Mouse (Mus musculus) liver, postnatal 0 days (tissue): ENCODE measurements at regions not wholly inside any gene's neighbourhood (a gene's known extent, or its start where the extent isn't known, plus 50 kb on each side); places are given as distances from the start of the nearest gene placed in this dataset.

Source experiments
- ATAC-seq: fragments of 200-750 bp; cut with Nextera tagmentation; 2 replicates; pipeline ENCODE4 v1.8.0; 2017; ENCODE audit warnings: mild to moderate bottlenecking, moderate library complexity
- DNase-seq: peaks from one replicate; pipeline ENCODE4 v3.0.0-alpha.2; 2016
- H3K27ac ChIP-seq: fragments of 300-500 bp; sonication (generic); 2 replicates; pipeline ENCODE4 v1.5.1; 2014; ENCODE audit warnings: antibody characterized with exemption, moderate library complexity, mild to moderate bottlenecking, low read depth
- H3K27me3 ChIP-seq: fragments of 300-500 bp; sonication (generic); 2 replicates; pipeline ENCODE4 v1.6.1; 2014; ENCODE audit warnings: low read length, control low read depth, mixed read lengths; ENCODE audit not compliant: insufficient read depth
- H3K36me3 ChIP-seq: fragments of 300-500 bp; sonication (generic); replicated peaks from 2 replicates; pipeline ENCODE4 v1.6.1; 2014; ENCODE audit warnings: mild to moderate bottlenecking, control low read depth, low read length, moderate library complexity, mixed read lengths; ENCODE audit not compliant: insufficient read depth
- H3K4me1 ChIP-seq: fragments of 300-500 bp; sonication (generic); 2 replicates; pipeline ENCODE4 v1.6.1; 2014; ENCODE audit warnings: antibody characterized with exemption, mild to moderate bottlenecking, control low read depth; ENCODE audit not compliant: insufficient read depth
- H3K4me2 ChIP-seq: fragments of 300-500 bp; sonication (generic); 2 replicates; pipeline ENCODE4 v1.6.1; 2014; ENCODE audit warnings: low read depth, mild to moderate bottlenecking, low read length, moderate library complexity, mixed read lengths
- H3K4me3 ChIP-seq: fragments of 300-500 bp; sonication (generic); 2 replicates; pipeline ENCODE4 v1.5.1; 2014; ENCODE audit warnings: low read depth, low read length
- H3K9ac ChIP-seq: fragments of 300-500 bp; sonication (generic); replicated peaks from 2 replicates; pipeline ENCODE4 v1.6.1; 2014; ENCODE audit warnings: mild to moderate bottlenecking, moderate library complexity
- H3K9me3 ChIP-seq: fragments of 300-500 bp; sonication (generic); 2 replicates; pipeline ENCODE4 v1.6.1; 2016; ENCODE audit warnings: mild to moderate bottlenecking, control low read depth, low read length, mixed read lengths
- CTCF ChIP-seq: sonication (generic); IDR thresholded peaks from 2 replicates; pipeline ENCODE4 v1.5.1; 2016; ENCODE audit warnings: antibody characterized with exemption, low read depth
- EP300 ChIP-seq: IDR thresholded peaks from 2 replicates; pipeline ENCODE4 v1.6.1; 2016; ENCODE audit warnings: antibody characterized with exemption, low read depth, mild to moderate bottlenecking
- WGBS: fragments of 180-500 bp; shearing (Covaris S2); extraction: QIAGEN DNeasy Blood & Tissue Kit; methylation state at CpG from one replicate; pipeline ENCODE4 v1.1.7; 2014; ENCODE audit not compliant: insufficient replicate concordance; 5-methylcytosine and 5-hydroxymethylcytosine counted together

DNA sequence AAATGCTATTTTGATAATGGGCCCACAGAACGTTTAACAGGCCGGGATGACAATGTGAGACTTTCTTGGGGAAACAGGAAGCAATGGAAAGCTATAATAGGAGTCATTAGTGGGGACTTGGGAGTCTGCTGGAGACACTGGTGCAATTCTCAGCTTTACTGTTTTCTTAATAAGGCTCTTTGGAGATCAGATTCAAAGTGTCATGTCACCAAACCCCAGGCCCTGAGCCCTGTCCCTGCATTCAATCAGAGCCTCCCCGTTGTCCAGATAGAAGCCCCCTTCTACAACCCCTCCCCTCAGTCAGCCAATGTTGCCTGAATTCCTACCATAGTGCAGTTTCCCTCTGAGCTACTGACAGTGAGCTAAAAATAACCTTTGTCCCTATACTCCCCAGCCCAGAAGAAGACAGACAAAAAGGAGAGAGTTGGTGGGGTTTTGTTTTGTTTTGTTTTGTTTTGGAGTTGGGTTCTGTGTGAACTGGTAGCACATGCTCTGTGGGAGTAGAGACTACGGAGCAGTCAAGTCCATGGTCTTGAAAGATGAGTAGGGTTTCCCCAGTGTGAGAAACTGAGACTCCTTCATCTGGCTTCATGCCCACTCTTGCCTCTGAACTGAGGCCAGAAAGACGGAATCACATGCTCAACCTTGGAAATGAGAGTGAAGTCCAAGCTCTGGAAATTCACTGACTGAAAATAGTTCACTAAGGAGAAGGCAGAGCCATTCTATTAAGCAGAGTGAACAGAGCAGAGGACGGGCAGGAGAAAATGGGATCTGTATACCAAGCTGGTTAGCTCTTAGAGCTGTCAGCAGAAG is 267.3 kb downstream of the Gm826 start:
- WGBS = 42% methylated on average over 6 of the region's 6 CpGs
- no peaks in the 10 kb centered on the region for H3K9me3 ChIP-seq
- TF ChIP-seq EP300 (no peak), CTCF (no peak)
- H3K27ac ChIP-seq = no peak overlapping the region
- H3K4me3 ChIP-seq = no peak overlapping the region
- no peaks in the 10 kb centered on the region for H3K27me3 ChIP-seq
- no peak overlapping the region for H3K9ac ChIP-seq
- H3K4me1 ChIP-seq = 0 out of 2 replicates have a peak, but pooled peaks cover 2% of the 10 kb centered on the region
- H3K36me3 ChIP-seq = no peaks in the 10 kb centered on the region
- H3K4me2 ChIP-seq = no peak overlapping the region
- DNase-seq (no peak), ATAC-seq (no peak)

DNA sequence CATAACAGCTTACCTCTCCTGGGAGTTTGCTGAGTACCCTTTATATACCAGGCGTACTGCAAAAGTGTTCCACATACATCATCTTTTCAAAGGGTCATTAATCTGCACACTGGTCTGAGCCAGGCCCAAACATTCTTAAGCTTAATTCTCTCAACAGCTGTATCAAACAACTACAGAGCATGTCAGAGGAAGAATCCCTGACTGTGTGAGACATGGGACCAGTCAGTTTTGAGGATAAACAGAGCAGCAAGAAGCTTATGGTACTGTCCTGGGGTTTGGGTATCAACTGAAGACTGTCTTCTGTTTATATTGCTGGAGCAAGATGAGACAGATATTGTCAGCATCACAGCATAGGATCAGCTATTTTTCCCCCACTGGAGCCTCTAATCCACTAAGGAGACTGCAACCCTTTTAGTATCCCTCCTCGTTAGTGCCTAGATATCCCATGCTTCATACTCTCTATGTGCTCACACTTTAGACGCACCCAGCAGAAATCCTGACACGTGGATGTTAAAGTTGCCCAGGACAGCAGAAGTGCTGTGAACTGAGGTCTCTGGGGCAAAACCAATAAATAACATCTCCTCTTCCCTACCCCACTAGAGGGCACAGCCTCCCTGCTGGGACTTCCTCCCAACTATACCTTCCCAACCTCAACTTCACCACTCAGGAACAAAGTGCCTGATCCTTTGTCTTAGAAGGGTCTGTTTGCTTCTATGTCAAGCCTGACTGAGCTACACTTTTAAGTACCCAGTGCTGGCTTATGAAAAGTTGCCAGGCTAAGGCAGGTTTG is 271.6 kb downstream of the Gm826 start:
- no peak for ATAC-seq
- Histone ChIP-seq H3K36me3 (no peaks in the 10 kb centered on the region), H3K4me2 (no peak overlapping the region), H3K4me1 (0 out of 2 replicates have a peak, but pooled peaks cover 2% of the 10 kb centered on the region), H3K27me3 (no peaks in the 10 kb centered on the region), H3K9ac (no peak overlapping the region), H3K27ac (no peak overlapping the region), H3K4me3 (no peak overlapping the region), H3K9me3 (no peaks in the 10 kb centered on the region)
- TF ChIP-seq EP300 (no peak), CTCF (peak; percentile 59)
- no peak for DNase-seq
- WGBS = 55% methylated on average over 4 of the region's 4 CpGs

DNA sequence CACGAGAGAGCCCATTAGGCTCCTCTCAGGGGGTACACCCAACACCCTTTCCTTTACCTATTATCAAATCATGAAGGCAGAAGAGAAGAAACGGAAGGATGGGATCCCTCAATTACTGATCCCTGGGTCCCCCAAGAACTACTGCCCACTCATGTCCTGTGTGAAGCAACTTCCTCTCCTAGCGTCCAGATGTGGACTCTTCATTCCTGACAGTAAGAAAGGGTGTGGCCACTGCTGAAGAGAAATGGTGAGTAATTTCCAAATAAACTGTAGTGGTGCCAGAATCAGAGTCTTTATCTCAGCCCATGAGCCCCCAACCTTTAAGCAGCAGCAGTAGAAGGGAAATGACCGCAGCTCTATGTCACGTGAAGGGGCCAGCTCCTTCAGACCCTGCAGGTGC is 273.9 kb downstream of the Gm826 start:
- no peaks in the 10 kb centered on the region for H3K9me3 ChIP-seq
- no peaks in the 10 kb centered on the region for H3K4me1 ChIP-seq
- no peaks in the 10 kb centered on the region for H3K27me3 ChIP-seq
- ATAC-seq (no peak), DNase-seq (no peak)
- H3K4me3 ChIP-seq = no peak overlapping the region
- 55% methylated on average over 5 of the region's 5 CpGs for WGBS
- H3K27ac ChIP-seq = no peak overlapping the region
- H3K9ac ChIP-seq = no peak overlapping the region
- no peaks in the 10 kb centered on the region for H3K36me3 ChIP-seq
- TF ChIP-seq EP300 (no peak), CTCF (no peak)
- H3K4me2 ChIP-seq = no peak overlapping the region

DNA sequence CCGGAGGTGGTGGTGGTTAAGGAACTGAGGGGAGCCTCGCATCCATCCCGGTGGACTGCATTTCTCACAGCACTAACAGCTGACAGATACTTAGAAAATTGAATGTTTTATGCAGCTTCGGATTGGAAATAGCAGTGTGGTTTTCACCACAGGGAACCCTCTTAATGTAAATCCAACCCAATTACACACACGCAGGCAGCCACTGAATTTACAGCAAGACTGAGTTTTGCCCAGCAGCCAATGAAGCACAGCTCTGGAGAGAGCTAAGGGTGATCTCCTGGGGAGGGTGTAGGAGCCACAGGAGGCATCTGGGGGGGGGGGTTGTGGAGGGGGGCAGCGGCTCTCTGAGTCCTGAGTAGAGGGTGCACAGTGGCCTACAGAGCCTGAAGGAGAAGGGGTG is 276.8 kb downstream of the Gm826 start:
- Histone ChIP-seq H3K9ac (no peak overlapping the region), H3K4me1 (no peaks in the 10 kb centered on the region)
- 54% methylated on average over 6 of the region's 6 CpGs for WGBS

DNA sequence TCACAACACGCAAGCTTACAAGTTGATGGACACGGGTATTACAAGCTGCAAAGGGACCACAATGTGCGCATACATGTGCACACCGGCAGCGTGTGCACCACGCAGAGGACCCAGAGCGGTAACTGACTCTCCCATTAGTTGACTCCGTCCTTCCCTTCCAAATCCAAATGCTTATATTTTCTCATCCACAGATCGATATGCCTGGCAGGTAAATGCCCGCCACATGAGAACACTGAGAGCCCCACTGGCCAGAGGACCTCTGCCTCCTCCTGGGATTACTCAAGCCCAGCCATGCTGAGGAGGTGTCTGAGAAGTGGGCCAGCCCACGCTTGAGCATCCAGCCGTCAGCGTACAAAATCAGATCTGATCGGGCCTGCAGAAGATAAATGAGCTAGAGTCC is 279.6 kb downstream of the Gm826 start:
- no peak overlapping the region for H3K9ac ChIP-seq
- 84% methylated on average over 14 of the region's 14 CpGs for WGBS

More for the DNA sequence above, 276.8 kb downstream of the Gm826 start:
- no peaks in the 10 kb centered on the region for H3K36me3 ChIP-seq
- no peak overlapping the region for H3K4me2 ChIP-seq
- no peaks in the 10 kb centered on the region for H3K9me3 ChIP-seq
- DNase-seq = no peak
- H3K4me3 ChIP-seq = no peak overlapping the region
- TF ChIP-seq EP300 (no peak), CTCF (no peak)
- no peaks in the 10 kb centered on the region for H3K27me3 ChIP-seq
- H3K27ac ChIP-seq = no peak overlapping the region
- ATAC-seq = no peak

DNA sequence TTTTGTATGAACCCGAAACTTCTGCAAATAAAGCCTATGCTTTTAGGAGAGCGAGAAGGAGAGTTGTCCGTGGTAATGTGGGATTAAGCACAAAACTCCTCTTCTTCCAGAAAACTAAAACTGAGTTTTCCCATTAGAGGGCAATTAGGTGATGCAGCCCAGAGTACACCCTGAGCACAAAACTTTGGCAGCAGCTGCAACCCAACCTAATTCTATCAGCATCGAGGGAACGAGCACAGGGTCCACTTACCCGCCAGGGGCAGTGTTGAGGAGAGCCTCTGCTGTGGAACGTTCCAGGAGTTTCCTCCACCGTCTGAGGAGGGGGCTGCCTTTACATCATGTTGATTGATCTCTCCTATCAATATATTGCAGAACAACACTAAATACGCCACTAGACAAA is 285.7 kb downstream of the Gm826 start:
- ATAC-seq (no peak), DNase-seq (no peak)
- WGBS = 74% methylated on average over 9 of the region's 9 CpGs
- no peaks in the 10 kb centered on the region for H3K9me3 ChIP-seq
- TF ChIP-seq EP300 = no peak
- no peak for TF ChIP-seq CTCF
- H3K27ac ChIP-seq = no peak overlapping the region
- H3K4me3 ChIP-seq = no peak overlapping the region
- H3K9ac ChIP-seq = no peak overlapping the region
- H3K4me1 ChIP-seq = no peaks in the 10 kb centered on the region
- H3K36me3 ChIP-seq = no peaks in the 10 kb centered on the region
- no peak overlapping the region for H3K4me2 ChIP-seq
- no peaks in the 10 kb centered on the region for H3K27me3 ChIP-seq

More for the DNA sequence above, 279.6 kb downstream of the Gm826 start:
- Histone ChIP-seq H3K36me3 (no peaks in the 10 kb centered on the region), H3K4me2 (no peak overlapping the region), H3K27me3 (no peaks in the 10 kb centered on the region), H3K9me3 (no peaks in the 10 kb centered on the region), H3K4me3 (no peak overlapping the region), H3K27ac (no peak overlapping the region), H3K4me1 (no peaks in the 10 kb centered on the region)
- ATAC-seq = no peak
- TF ChIP-seq CTCF (no peak), EP300 (no peak)
- DNase-seq = no peak
